Mouse (Mus musculus): ENCODE measurements around the gene Ugt2b1. TPM values are rescaled to one million over a fixed set of nuclear protein-coding genes. Genes with fewer than 3 reads are reported as not detected.

Ugt2b1 gene
- polyA plus RNA-seq, 1 experiment = not detected

- Histone ChIP-seq H3K27ac (ENCODE audit: insufficient read depth, low read length) (no peak overlapping the region), H3K4me3 (ENCODE audit: insufficient read depth, low read length) (no peak overlapping the region), H3K4me1 (ENCODE audit: control insufficient read depth, insufficient read depth, low read length) (no peaks in the 10 kb centered on the region)
- TF ChIP-seq CTCF (IDR thresholded peaks at IDR 0.05; ENCODE audit: extremely low read depth, insufficient read depth, low read length) = no peak
- no peak for TF ChIP-seq POLR2A (IDR thresholded peaks at IDR 0.05; ENCODE audit: extremely low read depth, insufficient read depth, low read length)
These were observed 36.4 kb downstream of the Ugt2b1 start for GRCm38 (mm10) chr5:86889933-86890332.

DNA sequence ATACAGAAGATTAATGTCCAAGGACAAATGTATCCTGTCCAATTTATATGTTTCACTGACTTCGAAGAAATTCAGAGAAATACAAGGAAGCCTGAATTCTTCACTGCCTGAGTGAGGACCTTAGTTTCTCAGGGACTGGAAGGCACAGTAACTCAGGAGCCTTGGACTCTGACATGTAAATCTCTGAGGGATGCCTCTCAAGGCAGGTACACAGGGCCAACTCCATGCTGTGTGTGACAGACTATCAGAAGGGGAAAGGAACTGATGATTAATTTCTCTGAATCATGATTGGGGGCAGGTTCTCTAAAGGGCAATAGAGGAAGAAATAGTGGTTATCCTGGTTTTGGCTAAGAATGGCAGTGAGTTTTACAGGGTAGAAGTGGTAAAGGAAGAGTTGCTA, 37.9 kb downstream of the Ugt2b1 start:
- Histone ChIP-seq H3K27ac (ENCODE audit: insufficient read depth, low read length) (no peak overlapping the region), H3K4me1 (ENCODE audit: control insufficient read depth, insufficient read depth, low read length) (no peaks in the 10 kb centered on the region), H3K4me3 (ENCODE audit: insufficient read depth, low read length) (no peak overlapping the region)
- TF ChIP-seq POLR2A (IDR thresholded peaks at IDR 0.05; ENCODE audit: extremely low read depth, insufficient read depth, low read length) (no peak), CTCF (IDR thresholded peaks at IDR 0.05; ENCODE audit: extremely low read depth, insufficient read depth, low read length) (no peak)

- H3K4me1 ChIP-seq (ENCODE audit: control insufficient read depth, insufficient read depth, low read length) = no peaks in the 10 kb centered on the region
- no peak for TF ChIP-seq POLR2A (IDR thresholded peaks at IDR 0.05; ENCODE audit: extremely low read depth, insufficient read depth, low read length)
- no peak for TF ChIP-seq CTCF (IDR thresholded peaks at IDR 0.05; ENCODE audit: extremely low read depth, insufficient read depth, low read length)
- no peak overlapping the region for H3K27ac ChIP-seq (ENCODE audit: insufficient read depth, low read length)
- no peak overlapping the region for H3K4me3 ChIP-seq (ENCODE audit: insufficient read depth, low read length)
These were observed 39.2 kb downstream of the Ugt2b1 start for GRCm38 (mm10) chr5:86887081-86887480.

GRCm38 (mm10) chr5:86886620-86887019, 39.7 kb downstream of the Ugt2b1 start:
- no peak for TF ChIP-seq CTCF (IDR thresholded peaks at IDR 0.05; ENCODE audit: extremely low read depth, insufficient read depth, low read length)
- no peak for TF ChIP-seq POLR2A (IDR thresholded peaks at IDR 0.05; ENCODE audit: extremely low read depth, insufficient read depth, low read length)
- Histone ChIP-seq H3K27ac (ENCODE audit: insufficient read depth, low read length) (no peak overlapping the region), H3K4me1 (ENCODE audit: control insufficient read depth, insufficient read depth, low read length) (no peaks in the 10 kb centered on the region), H3K4me3 (ENCODE audit: insufficient read depth, low read length) (no peak overlapping the region)

DNA sequence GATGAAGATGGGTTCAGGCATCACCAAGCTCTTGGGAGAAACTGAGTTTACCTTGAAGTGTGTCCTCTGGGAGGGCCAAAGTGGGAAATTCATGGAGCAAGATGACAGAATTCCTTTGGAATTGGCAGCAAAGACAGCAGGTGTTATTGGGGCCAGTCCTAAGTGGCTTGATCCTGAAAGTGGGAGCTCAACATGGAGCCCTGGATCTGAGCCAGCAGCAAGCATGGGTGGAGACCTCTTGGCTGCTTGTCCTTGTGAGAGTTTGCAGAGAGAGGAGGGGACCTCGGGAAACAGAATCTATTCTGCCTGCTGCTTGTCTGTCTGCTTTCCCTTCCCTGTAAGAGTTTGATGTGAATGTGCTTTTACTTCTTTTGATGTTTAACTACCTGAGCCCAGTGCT, 54.5 kb downstream of the Ugt2b1 start:
- no peak for TF ChIP-seq POLR2A (IDR thresholded peaks at IDR 0.05; ENCODE audit: extremely low read depth, insufficient read depth, low read length)
- H3K27ac ChIP-seq (ENCODE audit: insufficient read depth, low read length) = no peak overlapping the region

More for the DNA sequence above, 54.5 kb downstream of the Ugt2b1 start:
- Histone ChIP-seq H3K4me3 (ENCODE audit: insufficient read depth, low read length) (no peak overlapping the region), H3K4me1 (ENCODE audit: control insufficient read depth, insufficient read depth, low read length) (no peaks in the 10 kb centered on the region)

Other genes starting within 250 kb of the Ugt2b1 start
- gene Tmprss11e, start 180.7 kb downstream of the Ugt2b1 start, polyA plus RNA-seq (2012; rRNA removed) = not detected in 2 replicates
- 51.6 and 52.7 TPM in 2 replicates for gene Ythdc1, start 122.3 kb downstream of the Ugt2b1 start, polyA plus RNA-seq (2012; rRNA removed)
- not detected in 2 replicates for gene Ugt2b34, start 19.6 kb downstream of the Ugt2b1 start, polyA plus RNA-seq (2012; rRNA removed)
- not detected in 2 replicates for gene Ugt2b35, start 74.3 kb upstream of the Ugt2b1 start, polyA plus RNA-seq (2012; rRNA removed)
- not detected in 2 replicates for gene Ugt2b36, start 166.0 kb upstream of the Ugt2b1 start, polyA plus RNA-seq (2012; rRNA removed)
- not detected in 2 replicates for gene Ugt2b5, start 213.8 kb upstream of the Ugt2b1 start, polyA plus RNA-seq (2012; rRNA removed)